Mouse (Mus musculus): ENCODE measurements at regions not wholly inside any gene's neighbourhood (a gene's known extent, or its start where the extent isn't known, plus 50 kb on each side); places are given as distances from the start of the nearest gene placed in this dataset.
"Not testable (repeated sequence)": the region's sequence is repeated elsewhere in the genome, so short reads cannot be mapped to it uniquely, and the experiment has no call there.

DNA sequence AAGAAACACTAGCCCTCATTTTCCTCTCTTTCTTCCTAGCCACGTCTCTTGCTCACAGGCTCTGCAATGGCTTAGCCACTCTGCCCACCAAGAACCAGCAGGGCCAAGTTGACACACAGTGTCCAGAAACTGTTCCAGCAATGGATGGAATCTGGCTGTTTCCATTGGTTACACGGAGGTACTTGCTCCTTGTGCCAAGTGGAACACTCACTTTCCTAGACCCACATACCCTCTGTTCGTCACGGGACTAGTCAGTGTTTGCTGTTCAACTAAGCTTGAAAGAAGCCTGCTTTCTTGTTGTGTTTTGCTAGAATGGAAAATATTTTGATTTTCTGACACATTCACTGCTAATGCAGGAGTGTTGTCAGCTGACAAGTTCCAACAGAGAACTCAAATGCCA, 575.7 kb upstream of the Gulo start:
- no peak for DNase-seq

DNA sequence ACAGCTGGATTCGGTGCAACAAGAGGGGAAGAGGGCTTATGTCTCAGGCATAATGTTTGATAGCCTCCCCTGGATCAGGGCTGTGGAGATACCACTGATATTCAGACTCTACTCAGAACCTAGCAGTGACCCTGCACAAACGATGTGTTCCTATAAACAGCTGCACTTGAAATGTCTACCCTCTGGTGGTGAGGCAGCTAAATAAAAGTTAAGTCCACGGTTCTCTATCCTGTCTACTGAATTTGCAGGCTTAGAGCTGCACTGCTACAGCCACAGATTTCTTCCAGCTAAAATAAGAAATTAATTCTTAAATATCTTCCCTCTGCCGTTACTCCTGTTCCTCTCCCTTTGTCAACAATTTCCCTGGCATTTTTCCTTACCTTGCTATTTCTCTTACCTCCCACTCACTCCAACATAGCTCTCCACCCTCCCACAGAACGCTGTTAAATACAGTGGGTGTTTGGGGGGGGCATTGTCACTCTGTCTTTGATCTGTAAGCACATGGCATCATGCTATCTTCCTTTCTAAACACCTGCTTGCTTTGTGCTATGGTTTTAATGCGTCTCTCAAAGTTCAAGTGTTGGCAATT, 571.0 kb upstream of the Gulo start:
- no peak for DNase-seq

DNA sequence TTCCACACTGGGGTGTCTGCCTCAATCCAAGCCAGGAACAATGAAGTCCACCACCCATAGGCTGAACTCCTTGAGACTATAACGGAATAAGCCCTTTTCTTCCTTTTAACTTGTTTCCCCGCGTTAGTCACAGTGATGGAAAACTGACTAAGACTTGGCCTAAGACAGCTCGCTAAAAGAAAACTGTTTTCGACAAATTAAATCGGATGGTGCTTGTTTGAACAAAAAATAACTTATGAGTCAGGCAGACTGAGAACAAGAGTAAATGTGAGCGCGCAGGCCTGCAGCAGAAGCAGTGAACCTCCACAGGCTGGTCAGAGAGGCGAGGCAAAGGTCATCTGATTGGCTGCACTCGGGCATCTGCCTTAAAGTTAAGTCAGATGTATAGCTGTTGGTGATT, 557.6 kb upstream of the Gulo start:
- DNase-seq, result no peak

DNA sequence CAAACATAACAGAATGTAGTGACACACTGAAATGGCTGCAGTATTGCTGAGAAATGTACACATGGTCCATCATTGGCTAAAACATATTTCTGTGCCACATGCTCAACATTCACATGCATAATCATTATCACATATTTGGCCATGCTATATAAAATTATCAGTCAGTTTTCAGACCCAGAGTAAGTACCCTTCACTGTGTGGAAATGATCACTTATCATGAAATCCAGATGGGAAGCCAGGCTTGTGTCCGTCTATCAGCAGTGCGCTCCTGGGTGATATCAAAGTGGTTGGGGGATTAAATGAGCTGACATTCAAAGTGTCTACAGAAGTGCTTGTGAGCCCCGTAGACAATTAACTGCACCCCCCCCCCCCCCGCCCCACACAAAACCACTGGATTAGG, 553.7 kb upstream of the Gulo start:
- DNase-seq, result no peak

DNA sequence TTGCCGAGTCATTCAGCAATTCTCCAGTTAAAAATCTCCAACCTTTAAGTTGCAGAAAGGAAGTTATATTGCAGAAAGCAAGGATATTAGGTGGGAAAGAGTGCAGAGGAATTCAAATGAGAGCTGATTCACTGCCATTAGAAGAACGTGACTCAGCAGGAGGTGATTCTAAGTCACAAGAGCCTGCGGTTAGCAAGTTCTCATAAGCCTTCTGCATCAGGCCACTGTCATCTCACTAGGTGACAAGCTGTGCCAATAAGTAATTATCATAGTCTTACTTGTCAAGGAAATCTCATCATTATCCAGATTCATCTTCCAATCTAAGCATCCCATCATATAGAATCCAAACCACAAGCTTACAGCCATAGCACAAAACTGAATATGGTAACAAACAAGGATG, 552.7 kb upstream of the Gulo start:
- DNase-seq, result no peak

DNA sequence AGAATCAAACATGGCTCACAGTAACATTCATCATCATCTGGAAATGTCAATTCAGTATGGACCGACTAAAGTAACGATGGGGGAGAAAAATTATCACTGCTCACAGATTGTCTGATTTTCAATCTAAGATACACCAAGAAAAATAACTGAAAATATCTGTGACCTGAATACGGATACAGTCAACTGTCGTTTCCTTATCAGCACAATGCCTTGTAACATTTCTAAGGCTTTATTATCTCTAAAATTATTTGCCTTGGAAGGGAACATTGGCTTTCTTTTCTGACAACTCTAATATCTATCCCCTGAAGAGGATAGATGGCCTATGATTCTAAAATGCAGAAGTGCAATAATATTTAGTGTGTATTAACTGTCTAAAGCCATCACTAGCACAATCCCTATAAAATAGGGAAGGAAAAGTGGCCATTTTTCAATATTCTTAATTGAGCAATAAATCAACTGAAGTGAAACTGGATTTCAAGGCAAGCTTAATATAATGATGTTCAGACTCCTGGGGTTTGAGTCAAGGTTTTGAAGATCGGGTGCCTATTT, 552.1 kb upstream of the Gulo start:
- DNase-seq, result no peak

DNA sequence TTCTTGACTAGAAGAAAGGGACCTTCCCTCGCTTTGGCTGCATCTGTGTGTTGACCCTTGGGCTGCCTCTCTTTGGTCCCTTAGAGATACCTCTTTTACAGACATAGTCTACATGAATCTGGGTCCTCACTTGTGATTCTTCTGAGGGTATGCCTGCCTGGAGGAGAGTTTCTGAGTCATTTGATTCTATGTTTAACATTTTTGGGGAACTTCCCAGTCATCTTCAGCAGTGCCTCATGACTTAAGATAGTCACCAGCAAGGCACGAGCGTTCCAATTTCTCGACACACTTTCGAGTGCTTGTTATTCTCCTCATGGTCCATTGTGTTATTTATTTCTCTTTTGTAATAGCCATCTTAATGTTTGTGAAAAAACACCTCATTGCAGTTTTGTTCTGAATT, 549.4 kb upstream of the Gulo start:
- no peak for DNase-seq

DNA sequence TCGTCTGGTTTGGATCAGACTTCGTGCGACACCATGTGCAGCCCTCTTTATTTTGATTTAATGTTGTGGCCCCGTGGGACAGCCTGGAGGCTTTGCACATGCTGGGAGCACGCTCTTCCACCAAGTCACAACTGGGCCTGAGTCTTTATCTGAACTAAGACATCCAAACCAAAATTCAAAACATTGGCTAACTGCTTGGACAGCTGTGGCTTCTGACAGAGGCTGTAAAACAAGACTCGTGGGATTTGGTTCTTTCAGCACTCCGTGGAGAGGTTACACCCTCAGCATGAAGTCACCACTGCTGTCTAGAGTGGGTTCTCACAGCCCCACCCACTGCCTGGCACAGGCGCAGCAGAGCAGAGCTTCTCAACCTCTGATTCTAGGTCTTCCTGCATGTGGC, 548.6 kb upstream of the Gulo start:
- DNase-seq, result peak; percentile 54

DNA sequence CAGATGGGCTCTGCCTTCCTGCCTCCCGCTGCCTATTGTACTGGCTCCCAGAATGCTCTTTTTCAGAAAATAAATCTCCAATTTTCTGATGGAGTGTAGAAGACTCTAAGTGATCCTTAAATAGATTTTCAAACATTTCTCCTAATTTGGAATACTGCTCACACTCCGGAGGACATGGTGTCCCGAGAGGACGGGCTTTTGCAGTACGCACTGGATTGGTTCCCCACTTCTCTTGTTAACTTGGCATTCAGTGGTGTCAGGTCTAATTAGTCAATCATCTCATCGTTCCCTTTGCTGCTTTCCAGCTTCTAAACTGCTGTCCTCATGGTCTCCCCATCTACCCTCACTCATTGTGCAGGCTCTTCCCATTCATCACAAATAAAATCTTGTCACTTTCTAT, 529.5 kb upstream of the Gulo start:
- DNase-seq, result no peak

DNA sequence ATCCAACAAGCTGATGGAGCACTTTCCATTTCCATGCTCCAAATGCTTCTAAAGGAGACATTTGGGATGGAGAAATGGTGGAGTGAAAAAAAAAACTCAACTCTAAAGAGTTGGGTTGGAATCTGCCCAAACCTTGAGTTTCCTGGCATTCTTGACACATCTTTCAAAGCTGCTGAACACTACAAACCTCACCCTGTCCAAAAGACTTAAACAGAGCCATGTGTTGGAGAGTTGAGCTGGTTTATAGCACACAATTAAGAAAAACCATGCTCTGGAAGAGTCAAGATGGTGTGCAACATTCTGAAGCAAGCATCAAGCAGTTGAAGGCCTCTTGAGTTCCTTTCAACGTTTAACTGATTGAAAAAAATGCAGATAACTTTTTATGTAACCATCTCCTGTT, 525.7 kb upstream of the Gulo start:
- no peak for DNase-seq

DNA sequence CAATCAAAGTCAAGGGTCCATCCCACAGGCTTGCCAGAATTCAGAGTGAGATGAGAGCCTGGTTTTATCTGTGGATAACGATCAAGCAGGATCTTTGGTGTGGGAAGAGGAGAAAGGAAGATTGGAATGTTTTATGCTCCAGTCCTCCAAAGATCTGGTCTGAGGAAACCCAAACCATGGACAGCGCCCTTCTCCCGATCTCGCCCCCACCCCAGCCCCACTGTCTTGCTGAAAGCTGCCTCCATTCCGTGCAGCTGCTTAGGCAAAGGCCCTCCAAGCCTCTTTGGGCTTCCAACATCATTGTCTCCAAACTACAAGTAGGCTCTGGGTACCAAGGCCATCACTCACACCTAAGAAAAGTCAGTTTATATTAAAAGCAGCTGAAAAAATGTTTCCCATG, 519.1 kb upstream of the Gulo start:
- DNase-seq, result peak; percentile 22

DNA sequence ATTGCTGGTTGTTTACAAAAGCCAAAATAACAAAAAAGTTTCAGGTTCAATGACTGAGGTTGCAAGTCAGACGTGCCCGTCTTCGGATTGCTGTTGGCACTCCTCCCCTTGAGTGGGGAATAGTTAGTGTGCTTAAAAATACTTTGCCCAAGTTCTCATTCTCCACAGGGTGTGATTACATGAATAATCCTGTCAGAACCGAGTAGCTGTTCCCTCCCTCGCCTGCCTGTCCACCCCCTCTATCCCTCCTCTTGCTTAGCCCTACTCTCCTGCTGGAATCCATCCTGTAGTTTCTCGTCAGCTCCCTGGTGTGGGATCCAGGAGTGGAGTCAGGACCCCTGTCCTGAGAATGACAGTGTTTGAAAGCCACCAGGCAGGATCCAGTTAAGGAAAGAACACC, 518.1 kb upstream of the Gulo start:
- no peak for DNase-seq

DNA sequence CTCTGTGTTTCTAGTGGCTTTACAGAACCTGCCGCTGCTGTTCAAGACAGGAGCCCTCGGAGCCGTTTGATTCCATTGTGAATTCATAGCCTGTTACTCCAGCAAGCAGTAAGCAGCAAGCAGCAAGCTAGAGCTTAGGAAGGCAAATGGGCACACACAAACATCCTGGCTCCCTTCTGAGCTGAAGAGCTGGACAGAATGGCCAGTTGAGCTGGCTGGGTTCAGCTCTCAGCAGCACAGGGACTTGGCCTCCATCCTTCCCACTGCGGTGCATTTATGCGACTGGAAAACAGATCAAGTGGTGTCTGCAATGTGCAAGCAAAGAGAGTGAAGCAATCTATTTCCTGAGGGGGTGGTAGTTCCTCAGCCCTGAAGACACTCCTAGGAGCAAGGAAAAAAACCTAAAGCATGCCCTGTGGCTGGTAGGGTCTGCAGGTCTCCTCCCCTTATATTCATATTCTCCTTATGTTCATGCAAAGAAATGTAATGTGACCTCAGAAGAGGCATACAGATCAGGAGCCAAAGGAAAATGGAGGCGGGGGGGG, 513.9 kb upstream of the Gulo start:
- no peak for DNase-seq

DNA sequence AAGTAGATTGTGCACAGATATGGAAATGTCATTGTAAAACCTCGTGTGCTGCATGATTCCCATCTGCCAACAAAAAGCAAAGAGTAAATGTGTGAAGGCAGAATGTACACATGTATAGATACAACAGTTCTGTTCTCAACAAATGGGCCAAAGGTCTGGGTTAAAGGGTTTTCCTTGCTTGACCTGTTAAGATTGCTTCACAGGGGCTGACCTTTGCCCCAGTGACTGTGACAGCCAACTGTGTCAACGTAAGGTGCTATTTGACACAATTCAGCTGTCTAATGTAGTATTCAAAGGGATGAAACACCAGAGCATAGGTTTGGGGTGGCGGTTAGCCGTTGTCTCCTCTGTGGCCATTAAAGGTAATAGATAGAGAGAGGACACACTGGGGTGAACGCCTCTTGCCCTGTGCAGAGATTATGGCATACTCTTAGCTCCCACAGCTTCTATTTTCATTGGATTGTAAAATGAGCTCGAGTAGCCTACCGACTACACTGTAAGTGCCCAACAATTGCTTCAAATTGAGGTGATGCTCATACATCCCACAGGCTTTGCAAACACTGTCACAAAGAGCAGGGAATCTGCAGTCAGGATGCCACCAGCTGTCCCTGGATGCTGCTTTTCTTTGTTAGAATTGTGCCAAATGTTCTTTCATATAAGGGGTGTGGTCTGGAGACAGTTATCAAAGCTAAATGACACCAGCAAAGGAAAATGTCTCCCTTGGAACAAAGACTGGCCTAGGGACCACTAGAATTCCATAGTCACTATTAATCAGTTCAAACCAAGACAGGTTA, 513.0 kb upstream of the Gulo start:
- DNase-seq, result no peak

DNA sequence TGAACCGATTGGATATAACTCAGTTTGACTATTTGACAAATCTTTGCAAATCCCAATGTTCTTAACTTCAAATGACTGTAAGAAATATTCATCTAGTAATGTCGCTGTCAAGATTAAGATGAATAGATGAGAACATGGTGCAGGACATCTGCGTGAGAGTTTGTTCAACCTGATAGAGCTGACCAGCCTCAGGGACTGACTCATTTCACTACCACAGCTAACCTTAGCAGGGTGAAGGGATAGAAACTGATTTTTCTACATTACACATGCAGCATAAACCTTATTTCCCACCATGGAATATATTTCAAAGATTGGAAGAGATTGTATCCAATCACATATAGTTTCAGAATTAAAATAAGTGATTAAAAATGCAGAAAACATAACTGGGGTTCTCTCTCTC, 507.8 kb upstream of the Gulo start:
- DNase-seq, result no peak

DNA sequence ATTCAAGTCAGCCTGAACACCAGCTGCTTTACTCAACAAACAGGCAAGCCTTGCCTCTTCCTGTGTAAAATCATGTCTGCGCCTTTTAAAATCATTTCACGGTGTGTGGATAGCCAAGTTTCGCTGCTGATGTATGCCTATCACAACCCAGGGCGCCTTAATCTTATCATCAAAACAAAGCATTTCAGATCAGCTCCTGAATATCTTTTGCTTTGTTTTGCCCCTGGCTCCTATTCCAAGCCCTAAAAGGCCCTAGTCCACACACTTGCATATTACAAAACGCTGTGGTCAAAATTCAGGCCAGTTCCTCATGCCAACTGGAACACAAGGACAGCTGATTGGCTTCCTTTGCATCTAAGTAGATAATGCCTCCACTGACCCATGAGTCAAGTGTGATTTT, 501.7 kb upstream of the Gulo start:
- no peak for DNase-seq

DNA sequence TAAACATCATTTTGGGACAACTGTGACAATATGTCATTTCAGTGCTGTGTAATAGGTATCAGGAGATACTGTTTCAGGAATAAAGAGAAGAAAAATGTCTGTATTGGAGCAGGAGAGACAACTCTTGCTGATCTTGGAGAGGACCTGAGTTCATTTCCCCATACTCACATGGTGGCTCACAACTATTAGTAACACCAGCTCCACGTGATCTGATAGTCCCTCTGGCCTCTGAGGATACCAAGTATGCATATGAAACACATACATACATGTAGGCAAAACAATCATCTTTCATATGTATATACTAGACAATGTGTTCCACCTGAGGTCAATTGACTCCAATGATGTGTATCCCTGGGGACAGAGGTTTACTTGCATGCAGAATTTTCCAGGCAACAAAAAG, 501.2 kb upstream of the Gulo start:
- DNase-seq, result no peak

DNA sequence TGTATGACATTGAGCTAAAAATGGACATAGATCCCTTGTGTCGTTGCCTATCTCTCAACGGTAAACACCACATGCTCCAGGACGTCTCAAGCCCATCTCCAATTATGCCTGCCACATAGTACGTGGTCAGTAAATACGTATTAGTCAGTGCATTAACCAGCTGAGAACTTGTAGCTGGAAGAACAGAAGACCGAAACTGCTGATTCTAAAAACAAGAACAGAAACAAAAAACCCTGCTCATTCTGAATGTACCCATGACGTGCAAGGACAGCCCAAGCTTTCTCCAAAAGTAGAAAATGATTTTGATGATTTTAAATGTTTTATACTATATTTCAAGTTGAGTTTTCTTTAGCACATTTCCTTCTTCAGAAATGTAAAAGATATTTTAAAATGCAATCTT, 500.7 kb upstream of the Gulo start:
- DNase-seq, result no peak

DNA sequence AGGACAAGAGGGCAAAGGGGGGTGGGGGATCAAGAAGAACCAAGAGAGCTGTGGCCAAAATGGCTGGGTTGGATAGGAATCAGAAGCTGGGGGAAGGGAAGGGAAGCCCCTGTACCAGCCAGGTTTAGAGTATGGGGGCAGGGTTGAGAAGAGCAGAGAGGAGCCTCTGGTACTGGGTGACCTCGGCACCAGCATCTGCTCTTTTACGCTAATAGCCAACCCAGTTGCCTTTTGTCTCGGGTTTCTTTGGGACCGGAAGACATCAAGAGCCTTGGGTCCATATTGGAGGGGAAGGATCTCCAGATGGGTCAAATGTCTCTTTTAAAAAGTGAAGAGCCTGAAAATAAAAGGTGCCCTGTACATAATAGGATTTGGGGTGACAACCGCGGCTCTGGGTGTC, 493.0 kb upstream of the Gulo start:
- no peak for DNase-seq

DNA sequence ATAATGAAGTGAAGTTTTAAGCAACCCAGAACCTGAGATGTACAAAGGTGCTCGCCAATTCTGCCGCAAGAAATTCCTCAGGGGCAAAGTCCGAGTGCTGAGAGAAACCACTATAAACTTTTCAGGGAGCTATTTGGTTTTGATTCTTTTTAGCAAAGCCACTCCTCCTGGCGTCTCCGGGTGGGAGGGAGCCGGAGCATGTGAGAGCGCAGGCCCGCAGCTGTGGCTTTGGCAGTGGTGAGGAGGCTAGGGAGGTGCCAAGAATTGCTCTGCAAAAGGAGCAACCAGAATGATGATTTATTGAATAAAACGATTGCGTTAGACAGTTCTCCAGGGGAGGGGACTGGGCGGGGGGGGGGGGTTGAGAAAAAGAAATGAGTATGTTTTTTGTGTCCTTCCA, 490.9 kb upstream of the Gulo start:
- peak; percentile 70 for DNase-seq

DNA sequence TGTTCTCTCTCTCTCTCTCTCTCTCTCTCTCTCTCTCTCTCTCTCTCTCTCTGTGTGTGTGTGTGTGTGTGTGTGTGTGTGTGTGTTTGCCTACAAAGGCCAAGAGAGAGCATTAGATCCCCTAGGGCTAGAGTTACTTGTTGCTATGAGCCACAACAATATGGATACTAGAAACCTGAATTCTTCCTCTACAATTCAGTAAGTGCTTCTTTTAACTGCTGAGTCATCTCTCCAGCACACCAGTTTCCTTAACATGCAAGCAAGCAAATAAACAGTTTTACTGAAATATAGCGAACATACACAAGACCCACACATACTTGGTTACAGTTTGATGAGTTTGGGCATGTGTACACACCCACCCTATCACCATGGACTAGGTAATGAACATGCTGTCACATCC, 486.1 kb upstream of the Gulo start:
- no peak for DNase-seq

DNA sequence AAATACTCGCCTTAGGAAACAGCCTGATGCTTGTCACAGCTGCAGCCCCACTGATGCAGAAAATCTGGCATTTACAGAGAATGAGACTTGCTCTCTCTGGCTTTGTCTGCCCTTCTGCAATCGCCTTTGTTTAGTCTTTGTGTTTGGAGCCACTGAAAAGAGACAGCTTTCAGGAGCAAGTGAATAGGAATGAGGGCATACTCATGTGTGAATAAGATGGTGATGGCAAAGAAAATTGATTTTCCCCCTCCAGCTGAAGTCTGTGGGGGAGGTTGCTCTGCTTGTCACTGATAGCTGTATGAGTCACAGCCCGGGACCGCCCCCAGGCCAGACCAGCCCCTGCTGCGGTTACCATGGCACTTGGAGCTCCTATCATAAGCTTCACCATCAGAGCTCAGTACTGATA, 485.5 kb upstream of the Gulo start:
- DNase-seq, result peak; percentile 48

DNA sequence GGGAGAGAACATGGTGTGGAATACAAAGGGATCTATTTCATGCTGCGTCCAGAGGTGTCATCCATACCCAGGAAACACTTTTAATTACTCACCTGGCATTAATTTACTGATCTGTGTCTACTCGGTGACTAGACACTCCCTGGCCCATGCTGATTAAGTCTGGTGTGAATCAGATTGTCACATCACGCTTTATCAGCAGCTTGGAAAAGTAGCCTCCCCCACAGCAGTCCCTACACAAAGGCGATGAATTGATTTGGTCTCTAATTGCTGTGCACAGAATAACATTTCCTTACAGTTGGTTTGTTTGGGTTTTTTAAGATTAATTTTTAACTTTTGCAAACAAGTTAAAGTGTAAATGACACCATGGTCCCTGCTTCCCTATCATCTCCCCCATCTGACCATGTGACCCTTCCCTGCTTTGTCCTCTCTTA, 484.7 kb upstream of the Gulo start:
- no peak for DNase-seq

DNA sequence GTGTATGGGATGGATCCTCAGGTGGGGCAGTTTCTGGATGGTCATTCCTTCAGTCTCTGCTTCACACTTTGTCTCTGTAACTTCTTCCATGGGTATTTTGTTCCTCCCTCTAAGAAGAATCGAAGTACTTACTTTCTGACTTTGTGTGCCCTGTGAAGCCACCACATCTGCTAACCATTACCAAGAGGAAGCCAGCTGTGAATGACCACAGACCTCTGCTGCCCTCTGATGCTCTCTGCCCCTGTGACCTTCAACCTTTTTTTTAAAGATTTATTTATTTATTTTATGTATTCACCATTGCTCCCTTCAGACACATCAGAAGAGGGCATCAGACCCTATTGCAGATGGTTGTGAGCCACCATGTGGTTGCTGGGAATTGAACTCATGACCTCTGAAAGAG, 475.7 kb upstream of the Gulo start:
- not testable (repeated sequence) for DNase-seq
